Mouse (Mus musculus): ENCODE measurements around the gene Slc29a1.

DNA sequence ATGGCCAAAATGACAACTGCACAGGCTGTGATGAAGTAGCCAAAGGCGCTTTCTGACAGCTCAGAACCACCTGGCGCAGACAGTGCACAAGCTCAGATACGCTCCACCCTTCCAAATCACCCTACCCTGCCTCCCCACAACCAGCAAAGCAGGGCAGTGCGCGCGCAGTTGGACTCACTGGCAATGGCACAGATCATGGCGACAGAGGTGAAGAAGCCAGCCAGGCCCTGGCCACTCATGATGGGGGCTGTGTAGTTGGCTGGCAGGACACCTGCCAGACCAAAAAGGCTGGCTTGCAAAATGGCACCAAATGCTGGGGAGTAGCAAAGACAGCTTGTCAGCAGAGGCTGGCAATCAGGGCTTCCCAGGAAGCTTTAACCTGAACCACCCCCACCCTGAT is 10.2 kb downstream of the Slc29a1 start:
- no peak for TF ChIP-seq POLR2A (IDR thresholded peaks at IDR 0.05; ENCODE audit: insufficient read depth, low read length)
- no peak for TF ChIP-seq CTCF (IDR thresholded peaks at IDR 0.05; ENCODE audit: low read depth, low read length)
- no peak for TF ChIP-seq EP300 (IDR thresholded peaks at IDR 0.05; ENCODE audit: insufficient read depth, low read depth, low read length)

All from ES-Bruce4 (cell line).